Mouse (Mus musculus) adrenal gland, postnatal 36 days (tissue): ENCODE data around the gene Irf4. TPM values are rescaled to one million over a fixed set of nuclear protein-coding genes. Genes with fewer than 3 reads are reported as not detected.
A peak's percentile ranks its signal among the peaks of the same experiment; 100 is the strongest.

ENCODE experiments used
- DNase-seq, 2 experiments: peaks; one replicate each; pipeline ENCODE4 v3.0.0; 2021; ENCODE audit warnings: mixed read lengths in 1 of 2
- total RNA-seq, 2 experiments: library from RNA; stranded (reverse); gene quantifications; 2 replicates each; pipeline ENCODE4 v1.2.3; 2021

Irf4 gene
- total RNA-seq, 2 experiments from 2014 or later = 29.3 to 38.8 TPM

DNA sequence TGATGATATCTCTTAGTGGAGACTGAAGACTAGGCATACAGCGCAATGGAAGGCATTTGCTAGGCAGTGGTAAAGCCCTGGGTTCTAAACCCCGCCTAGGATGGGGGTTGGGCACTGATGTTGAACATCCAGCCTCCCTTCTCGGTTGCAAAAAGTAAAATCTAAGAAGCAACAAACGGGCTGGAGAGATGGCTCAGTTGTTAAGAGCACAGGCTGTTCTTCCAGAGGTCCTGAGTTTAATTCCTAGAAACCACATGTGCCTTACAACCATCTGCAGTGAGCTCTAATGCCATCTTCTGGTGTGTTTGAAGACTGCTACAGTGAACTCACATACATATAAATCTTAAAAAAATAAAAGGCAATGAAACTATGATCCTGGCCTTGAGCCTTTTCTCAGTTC, 13.2 kb downstream of the Irf4 start:
- DNase-seq = no peak

DNA sequence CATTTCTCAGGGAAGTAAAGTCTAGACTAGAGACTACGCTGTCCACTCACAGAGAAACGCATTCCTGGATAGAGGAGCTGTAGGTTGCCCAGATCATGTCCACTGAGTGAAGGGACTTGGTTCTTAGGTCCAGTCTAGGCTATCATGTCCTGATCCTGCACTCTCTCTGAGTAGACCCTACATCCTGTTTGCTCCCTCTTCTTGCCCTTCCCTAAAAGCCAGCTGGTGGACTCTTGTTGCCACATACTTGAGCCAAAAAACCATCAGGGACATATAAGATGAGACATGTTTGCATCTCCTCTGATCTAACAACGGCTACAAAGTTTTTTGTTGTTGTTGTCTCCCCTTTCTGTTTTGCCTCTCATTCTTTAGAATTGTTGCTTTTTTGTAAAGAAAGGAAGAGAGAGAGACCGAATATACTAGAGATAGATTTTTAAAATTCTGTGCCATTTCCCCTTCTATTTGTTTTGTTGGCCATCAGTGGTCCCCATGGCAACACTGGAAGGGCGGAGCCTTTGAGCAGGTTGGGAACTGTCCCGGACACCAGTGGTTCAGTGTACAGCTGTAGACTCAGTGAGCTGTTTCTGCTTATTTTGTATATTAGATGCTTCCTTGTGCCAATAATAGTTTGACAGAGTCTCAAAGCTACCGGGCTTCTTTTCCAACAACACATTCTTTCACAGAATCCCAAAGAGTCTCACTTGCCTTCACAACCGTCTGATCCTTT, 15.2 kb downstream of the Irf4 start:
- no peak for DNase-seq

DNA sequence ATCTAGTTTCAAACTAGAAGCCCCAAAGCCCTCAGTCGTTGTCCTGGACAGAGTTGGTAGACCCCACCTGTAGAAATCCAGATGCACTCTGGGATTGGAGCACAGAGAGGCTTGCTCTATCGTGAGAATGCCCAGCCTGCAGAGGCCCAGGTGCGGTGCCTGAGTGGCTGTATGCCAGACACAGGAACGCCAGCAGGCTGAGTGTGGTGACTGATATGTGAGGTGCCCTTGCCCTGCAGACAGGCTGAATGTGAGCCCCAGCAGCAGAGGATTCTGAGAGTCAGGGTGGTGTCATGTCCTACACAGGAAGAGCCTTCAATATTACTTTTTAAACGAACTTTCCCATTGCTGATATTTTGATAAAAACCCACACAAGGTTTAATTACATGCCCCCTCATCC, 16.9 kb downstream of the Irf4 start:
- no peak for DNase-seq

DNA sequence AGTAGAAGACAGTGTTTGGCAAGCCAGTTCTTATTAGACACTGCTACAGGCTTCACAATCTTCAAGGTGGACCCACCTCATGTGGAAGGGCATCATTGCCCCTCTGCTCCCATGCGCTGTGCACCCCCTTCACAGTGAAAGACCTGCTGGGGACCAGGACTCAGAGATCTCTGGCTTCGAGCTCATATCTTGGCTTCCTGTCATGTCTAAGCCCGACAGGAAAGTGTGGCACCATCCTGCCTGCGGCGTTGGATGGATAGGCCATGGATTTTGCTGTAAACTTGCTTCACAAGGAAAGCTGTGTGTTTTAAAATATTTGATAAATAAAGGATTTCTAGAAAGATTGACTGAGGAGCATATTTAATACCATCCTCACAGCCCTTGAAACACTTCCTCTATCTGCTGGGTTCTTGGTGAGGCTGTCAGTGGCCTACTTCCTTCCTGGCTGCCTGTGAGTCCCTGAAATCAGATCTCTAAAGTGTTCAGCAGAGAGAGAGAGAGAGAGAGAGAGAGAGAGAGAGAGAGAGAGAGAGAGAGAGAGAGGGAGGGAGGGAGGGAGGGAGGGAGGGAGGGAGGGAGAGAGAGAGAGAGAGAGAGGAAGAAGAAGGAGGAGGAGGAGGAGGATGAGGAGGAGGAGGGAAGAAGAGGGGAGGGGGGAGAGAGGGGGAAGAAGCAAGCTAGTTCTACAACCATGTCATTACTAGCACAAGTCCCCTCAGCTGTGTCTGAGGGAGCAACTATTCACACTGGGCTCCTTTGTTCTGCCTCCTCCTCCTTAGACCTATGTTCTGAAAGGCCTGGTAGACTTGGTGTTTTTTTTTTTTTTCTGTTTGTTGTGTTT, 17.8 kb downstream of the Irf4 start:
- no peak for DNase-seq

DNA sequence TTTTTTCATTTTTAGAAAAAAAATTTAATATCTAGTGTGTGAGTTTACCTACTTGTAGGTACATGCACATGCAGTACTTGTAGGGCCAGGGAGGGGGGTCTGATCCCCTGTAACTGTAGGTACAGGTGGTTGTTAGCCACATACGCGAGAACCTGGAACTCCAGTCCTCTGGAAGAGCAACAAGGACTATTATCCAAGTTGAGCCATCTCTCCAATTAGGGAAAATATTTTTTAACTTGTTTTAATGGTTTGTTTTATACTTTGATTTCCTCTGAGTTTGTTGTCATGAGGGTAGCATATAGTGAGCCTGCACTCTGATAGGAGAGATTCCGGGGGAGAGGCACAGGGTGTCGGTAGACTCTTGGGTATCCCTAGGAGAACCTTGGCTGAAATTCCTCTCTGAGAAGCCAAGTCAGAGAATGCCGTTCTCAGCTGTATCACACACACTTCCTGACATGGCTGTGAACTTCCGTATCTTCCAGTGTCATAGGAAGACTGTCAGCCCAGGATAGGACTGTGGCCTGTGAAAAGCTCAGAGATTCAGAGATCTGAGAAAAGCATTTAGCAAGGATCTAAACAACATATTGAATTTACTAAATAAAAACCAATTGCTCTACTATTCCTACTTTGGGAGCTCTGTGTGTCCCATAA, 18.6 kb downstream of the Irf4 start:
- DNase-seq = no peak

DNA sequence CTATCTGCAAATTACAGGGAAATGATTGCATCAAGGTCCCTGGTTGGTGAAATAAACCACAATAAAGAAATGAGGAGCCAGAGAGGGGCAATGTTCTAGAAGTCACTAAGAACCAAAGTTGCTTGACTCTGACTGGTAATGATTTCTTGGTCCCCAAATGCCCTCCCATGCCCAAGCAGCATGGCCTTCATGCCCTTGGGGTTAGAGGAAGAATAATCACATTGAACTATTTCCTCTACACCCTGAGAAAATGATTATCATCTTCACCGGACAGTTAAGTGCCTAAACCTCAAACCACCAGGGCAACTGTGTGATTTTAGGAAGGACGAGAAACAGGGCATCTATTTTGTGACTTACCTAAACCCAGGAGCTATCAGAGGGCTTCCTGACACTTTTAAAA, 27.0 kb downstream of the Irf4 start:
- no peak for DNase-seq

DNA sequence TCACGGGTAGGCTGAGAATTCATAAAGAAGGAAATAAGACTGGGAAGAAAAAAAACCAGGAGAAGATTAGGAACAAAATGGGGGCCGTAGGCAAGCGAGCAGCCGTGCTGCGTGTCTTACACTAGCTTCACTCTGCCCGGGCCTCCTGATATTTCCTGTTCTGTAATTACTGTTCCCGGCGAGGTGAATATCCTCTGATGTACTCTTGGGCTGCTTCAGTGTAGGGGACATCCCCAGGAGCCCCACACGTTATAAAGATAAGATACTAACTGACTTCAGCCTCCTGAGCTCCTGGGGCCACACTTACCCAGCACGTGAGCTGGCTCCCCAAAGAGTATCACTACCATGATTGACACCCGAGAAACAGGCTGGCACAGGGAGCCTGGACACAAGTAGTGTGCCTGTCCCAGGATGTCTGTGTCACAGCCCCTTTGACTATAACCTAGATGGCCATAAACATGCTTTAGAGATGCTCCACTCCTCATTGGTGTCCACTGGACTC, 28.7 kb downstream of the Irf4 start:
- DNase-seq = no peak

DNA sequence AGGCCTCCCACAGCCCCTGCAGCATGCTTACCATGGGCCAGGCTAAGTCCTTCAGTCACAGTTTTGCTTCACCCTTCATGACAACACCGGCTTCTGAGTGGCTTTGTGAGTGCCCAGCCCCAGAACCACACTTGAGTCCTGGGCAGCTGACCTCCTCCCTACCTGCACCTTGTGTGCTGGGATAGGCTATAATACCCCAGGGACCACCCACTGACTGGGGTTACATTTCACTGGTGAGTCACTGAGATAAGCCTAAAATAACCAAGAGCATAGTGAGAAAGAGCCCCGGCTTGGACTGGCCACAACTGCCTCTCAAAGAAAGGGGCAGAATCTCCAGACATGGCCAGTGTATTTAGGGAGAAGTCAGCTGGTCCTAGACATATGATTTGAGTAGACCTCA, 32.9 kb downstream of the Irf4 start:
- DNase-seq = no peak

DNA sequence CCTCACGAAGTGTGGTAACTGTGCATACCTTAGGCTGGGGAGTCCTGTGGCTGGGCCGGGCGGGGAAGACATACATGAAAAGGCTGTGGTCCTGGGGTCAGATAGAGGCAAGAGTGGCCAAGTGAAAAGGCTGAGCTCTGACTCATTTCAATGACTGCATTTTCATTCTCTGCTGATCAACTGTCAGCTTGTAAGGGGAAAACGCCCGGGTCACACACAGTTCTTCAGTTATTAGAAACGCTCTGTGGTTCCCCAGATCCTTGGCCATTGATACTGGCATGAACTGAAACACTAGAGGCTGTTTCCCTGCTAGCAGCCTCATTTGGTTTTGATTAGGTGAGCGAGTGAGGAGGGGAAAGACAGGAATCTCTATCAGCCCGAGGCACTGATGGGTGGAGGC, 33.4 kb downstream of the Irf4 start:
- no peak for DNase-seq

DNA sequence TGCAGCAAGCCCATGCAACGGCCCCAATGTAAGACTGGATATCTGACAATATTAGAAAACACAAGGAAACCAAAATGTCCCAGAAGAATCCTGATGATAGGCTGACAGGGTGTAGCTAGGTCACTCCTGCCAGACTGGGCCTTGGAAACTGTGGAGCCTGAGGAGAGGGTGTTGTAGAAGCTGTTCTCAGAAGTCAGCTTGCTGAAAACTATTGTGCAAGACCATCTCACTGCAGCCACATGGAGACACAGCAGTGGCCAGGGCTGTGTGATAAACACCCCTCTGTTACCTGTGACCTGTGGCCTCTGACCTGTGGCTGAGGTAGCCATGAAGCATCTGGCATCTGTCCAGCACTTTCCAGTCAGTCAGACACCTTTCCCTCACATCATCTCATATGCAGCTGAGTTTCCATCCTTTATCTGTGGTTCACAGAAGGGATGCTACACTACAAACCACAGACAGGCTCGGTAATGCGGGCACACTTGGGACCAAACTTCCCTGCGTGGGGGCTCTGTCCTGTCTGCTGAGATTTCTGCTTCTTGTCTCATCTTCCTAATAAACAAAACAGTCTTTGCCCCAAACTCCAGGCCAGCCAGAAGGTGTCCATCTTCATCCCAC, 36.5 kb downstream of the Irf4 start:
- no peak for DNase-seq

DNA sequence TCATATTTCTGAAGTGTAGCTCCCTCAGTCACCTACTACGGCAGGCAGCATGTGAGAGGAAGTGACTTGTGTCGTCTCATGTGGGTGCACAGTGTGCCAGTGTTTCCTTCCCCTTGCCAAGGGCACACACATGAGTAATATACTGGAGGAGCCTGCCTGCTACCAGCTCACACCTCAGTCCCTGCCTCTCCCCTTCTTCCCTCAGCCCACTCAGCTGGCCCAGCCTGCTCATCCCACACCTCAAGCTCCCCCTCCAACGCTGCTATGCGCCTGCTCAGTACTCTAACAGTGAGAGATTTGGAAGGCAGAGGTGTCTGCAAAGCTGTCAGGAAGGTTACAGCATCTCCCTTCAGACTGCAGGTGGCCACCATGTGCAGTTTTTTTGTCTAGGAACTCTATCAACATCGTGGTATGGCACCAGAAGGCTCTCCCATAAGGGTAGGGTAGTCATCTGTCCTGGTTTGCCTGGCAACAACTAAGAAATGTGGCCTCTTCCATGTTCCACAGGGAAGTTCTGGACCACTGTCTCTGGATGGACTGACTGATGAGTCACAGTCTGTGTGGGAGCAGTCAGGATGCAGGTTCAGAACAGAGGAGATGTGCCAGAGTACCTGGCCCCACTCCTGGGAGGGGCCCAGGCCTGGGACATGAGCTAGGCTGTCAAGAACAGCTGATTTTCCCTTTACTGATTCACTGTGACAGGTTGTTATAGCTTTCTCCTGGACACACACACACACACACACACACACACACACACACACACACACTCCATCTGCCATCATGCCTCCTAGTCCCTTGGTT, 37.4 kb downstream of the Irf4 start:
- DNase-seq = no peak

DNA sequence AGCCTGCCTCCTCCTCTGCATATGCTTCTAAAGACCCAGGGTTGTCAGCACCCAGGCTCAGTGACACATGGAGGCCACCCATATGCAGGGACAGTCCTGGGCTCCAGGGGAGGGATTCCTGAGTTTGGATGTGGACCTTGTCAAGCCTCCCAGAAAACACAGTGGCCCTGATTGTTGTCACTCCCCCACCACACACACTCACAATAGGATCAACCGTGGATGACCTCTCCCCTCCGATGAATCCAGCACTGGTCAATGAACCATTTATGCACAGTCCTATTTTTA, 38.0 kb downstream of the Irf4 start:
- no peak for DNase-seq

DNA sequence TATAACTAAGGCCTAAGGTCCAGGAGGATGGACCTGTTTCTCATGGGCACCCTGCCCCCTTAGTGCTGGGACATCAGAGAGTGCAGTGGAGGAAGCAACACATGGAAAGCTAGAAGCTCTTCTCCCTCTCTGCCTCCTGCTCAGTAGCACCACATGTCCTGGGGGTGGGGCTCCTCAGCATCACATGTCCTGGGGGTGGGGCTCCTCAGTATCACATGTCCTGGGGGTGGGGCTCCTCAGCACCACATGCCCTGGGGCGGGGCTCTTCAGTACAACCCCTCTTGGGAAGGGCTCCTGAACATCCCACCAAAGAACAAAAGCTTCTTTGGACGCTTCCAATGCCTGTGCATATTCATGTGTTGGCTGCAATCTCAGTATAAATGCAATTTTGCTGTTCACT, 38.5 kb downstream of the Irf4 start:
- DNase-seq = no peak

DNA sequence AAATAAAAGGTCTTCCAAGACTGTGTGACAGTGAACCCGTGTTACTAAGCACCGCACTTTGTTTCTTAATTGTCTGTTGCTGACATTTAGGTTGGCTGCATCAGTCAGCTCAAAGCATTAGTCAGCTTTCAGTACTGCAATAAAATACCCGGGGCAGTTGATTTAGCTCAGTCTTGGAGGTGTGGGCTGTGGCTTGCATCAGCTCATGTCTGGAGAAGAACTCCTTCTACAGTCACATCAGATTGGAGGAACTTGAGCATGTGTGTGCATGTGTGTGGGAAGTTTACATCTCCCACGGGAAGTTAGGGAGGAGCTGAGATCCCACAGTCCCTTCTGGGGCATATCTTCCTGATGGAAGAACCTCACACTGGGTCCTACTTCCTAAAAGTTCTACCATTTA, 38.9 kb downstream of the Irf4 start:
- DNase-seq = no peak

DNA sequence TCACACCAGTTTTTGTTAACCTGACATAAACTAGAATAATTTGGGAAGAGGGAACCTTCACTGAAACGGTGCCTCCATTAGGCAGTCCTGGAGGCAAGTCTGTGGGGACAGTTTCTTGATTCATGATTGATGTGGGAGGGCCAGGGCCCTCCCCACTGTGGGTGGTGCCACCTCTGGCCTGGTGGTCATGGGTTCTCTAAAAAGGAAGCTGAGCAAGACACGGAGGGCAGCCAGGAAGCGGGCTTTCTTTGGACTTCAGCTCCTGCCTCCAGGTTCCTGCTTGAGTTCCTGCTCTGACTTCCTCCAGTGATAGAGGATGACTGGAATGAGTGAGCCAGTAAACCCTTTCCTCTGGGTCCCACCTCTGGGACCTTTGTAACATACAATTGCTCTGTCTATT, 39.4 kb downstream of the Irf4 start:
- no peak for DNase-seq

DNA sequence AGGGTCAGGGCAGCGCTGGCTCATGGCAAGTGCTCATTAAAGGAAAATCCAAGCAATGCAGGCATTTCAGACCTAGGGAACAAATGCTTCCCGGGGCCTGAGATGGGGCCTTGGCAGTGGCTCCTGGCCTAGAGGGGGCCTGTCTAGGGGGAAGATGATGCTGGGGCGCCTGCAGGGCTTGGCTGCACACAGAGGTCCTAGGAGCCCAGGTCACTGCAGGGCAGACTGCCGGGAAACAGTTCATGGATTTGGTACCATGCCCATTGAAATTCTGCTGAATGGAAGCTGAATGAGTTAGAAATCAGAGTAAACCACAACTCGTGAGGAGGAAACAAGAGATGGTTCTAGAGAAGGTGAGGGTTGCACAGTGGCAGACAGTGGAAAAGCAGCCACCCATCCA, 41.0 kb downstream of the Irf4 start:
- no peak for DNase-seq

DNA sequence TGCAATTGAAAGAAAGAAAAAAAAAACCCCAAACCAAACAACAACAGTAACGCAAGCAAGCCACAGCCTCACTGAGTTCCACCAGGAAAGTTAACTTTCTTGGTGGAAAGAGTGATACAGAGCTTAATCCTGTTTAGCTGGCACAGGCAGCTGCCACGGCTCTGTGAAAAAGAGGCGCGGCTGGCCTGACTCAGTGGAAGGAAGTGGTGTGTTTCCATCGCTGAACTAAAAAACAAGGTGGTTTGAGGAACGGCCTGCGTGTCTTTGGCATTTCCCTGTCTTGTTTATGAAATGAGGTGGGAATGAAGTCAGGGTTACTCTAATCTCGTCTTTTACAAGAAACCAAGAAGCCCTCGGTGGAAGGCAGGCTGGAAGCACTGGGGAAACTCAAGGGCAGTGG, 43.3 kb downstream of the Irf4 start:
- DNase-seq = no peak

DNA sequence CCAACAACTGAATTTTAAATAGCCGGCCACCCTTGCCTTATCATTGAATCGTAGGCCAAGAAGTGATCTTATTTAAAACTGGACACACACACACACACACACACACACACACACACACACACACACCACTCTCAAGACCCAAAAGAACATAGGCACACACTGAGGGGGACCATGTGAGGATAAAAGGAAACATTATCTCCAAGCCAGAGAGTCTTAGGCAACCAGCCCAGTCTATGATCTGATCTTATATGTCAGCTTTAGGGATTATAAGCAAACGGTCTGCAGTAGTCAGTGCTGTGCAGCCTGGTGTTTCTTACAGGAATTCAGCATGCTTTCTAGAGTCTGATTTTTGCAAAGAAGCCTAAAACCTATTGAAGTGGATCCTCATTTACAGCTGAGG, 43.7 kb downstream of the Irf4 start:
- no peak for DNase-seq

DNA sequence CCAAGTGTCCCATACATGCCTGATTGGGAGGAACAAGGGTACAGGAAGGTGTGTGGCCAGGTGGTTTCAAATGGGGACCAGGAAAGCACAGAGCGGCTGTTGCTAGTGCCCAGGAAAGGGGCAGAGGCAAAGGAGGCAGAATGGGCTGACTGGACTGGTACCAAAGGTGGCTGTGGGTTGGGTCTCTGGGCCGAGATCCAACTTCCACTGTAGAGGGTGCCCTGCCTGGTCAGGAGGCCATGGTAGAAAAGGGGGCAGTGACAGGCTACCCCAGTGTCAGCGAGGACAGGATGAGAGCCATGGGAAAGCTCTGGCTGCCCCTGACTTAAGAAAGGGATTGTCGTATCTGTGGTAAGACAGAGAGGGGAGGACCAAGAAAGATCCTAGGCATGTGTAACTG, 44.2 kb downstream of the Irf4 start:
- DNase-seq = no peak

DNA sequence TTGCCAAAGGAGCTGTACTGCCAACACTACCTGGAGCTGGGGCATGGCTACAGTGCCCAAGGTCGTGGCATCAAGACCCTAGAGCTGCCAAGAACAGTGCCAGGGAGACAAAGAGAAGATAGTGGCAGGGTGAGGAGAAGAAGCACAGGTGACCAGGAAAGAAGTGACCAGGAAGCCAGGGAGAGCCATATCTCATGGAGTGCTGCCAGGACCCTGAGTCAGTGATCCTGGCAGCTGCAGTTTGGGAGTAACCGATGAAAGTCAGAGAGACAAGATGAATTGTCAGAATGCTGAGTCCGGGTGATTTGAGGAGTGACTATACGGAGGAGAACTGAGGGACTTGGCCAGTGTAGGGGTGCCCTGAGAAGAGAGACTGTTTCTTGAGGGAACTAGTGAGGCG, 44.6 kb downstream of the Irf4 start:
- DNase-seq = peak; percentile 69 to 73

DNA sequence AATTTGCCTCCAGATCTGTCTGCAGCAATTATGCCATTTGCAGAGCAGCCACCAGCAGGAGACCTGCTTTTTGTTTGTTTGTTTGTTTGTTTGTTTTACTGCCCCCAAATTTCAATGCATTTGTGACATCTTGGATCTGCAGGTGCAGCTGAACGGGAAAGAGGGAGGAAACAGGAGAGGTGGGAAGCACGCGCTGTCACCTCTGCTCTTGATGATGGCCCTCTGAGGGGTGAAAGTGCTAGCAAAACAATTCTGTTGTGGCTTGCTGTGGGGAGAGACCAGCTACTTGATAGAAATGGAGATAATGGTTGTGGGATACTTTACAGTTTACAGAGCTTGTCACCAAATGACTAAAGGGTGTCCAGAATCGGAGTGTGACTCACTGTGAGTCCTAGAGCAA, 46.9 kb downstream of the Irf4 start:
- no peak for DNase-seq

DNA sequence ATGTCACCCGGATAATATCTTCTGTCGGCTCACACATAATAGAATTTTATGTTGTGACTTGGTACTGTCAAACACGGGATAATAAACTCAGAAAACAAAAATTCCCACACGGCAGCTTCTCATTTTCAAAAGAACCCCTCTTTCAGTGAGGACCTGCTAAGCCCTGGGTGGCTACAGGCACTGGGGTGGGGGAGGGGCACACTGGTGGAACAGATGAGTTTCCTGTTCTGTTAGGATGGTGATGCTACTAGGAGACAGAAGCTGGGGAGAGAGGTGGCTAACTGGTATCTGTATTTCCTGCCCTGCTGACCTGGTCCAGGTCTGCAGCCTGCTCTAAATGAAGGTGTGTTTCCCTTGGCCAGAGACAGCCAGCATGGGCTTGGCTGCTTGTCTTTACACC, 52.9 kb downstream of the Irf4 start:
- DNase-seq = no peak
